In the genomic region with DNA sequence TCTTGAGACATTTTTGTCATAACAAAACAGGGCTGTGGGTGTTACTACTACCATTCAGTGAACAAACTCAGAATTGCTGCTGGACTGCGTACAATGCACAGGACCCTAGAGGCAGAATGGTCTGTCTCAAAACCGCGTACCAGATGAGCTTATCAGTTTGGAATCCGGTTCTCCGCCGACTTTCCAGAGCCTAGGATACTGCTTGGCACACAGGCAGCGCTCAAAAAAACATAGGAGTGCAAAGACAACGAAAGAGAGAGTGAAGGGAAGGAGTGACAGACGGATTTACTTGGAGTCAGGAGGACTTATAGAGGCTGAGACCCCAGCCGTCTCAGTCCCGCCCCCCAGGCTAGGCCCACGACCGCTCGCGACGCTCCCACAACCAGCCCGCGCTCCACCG, we compare ENCODE assay signal across 8 mouse cellular contexts. TPM values are rescaled to one million over a fixed set of nuclear protein-coding genes. Genes with fewer than 3 reads are reported as not detected.
DNase-seq lines count a peak whose midpoint lies in the region; ATAC-seq and TF ChIP-seq lines count a peak whose summit lies in the region.

No protein-coding gene starts in this region.

- TF ChIP-seq EP300 in CH12.LX (IDR thresholded peaks at IDR 0.05; ENCODE audit: low read length), result no peak

- H3K9me3 ChIP-seq in erythroblast, embryonic 14.5 days (ENCODE audit: control insufficient read depth, low read length), result no peaks in the 10 kb centered on the region
- H3K9me3 ChIP-seq in CH12.LX (replicated peaks; ENCODE audit: low read length), result no peaks in the 10 kb centered on the region
- H3K9me3 ChIP-seq in forebrain, embryonic 12.5 days, result no peaks in the 10 kb centered on the region
- no peaks in the 10 kb centered on the region for H3K9me3 ChIP-seq in liver, embryonic 16.5 days (replicated peaks; ENCODE audit: control insufficient read depth, low read length)

- H3K4me1 ChIP-seq in erythroblast, embryonic 14.5 days (ENCODE audit: control insufficient read depth), result peaks cover 65% of the 10 kb centered on the region
- peaks cover 27 to 49% of the 10 kb centered on the region in 2 experiments for H3K4me1 ChIP-seq in CH12.LX (ENCODE audit: control insufficient read depth in 1 of 2, insufficient read depth in 2 of 2)
- peaks cover 45% of the 10 kb centered on the region for H3K4me1 ChIP-seq in forebrain, embryonic 12.5 days
- H3K4me1 ChIP-seq in liver, embryonic 16.5 days (ENCODE audit: control insufficient read depth, low read depth, low read length), result peaks cover 25% of the 10 kb centered on the region

- H3K36me3 ChIP-seq in erythroblast, embryonic 14.5 days (ENCODE audit: control insufficient read depth), result peaks cover 49% of the 10 kb centered on the region
- H3K36me3 ChIP-seq in CH12.LX (replicated peaks in 1 of 2; ENCODE audit: control insufficient read depth in 1 of 2, insufficient read depth in 1 of 2, low read length in 1 of 2), result peaks cover 24 to 59% of the 10 kb centered on the region in 2 experiments
- peaks cover 25% of the 10 kb centered on the region for H3K36me3 ChIP-seq in forebrain, embryonic 12.5 days (replicated peaks)
- no peaks in the 10 kb centered on the region for H3K36me3 ChIP-seq in liver, embryonic 16.5 days (ENCODE audit: control insufficient read depth, insufficient read depth)

- under 1% methylated on average over 16 of the region's 19 CpGs for WGBS in forebrain, embryonic 12.5 days
- 0% methylated on average over 19 of the region's 19 CpGs for WGBS in liver, embryonic 16.5 days (ENCODE audit: insufficient replicate concordance)

- ATAC-seq in erythroblast, adult 5-6 weeks (replicated peaks; ENCODE audit: low FRiP score, poor library complexity, severe bottlenecking), result no peak
- ATAC-seq in forebrain, embryonic 12.5 days (ENCODE audit: low FRiP score), result no peak
- ATAC-seq in liver, embryonic 16.5 days (ENCODE audit: low read depth), result no peak

- peak overlapping the region; percentile 89 for H3K4me3 ChIP-seq in erythroblast, embryonic 14.5 days (replicated peaks)
- peak overlapping the region; percentile 65 to 97 (median 95) for H3K4me3 ChIP-seq in CH12.LX (replicated peaks in 1 of 3; ENCODE audit: low read depth in 2 of 3, low read length in 2 of 3, poor library complexity in 1 of 3)
- peak overlapping the region; percentile 70 for H3K4me3 ChIP-seq in forebrain, embryonic 12.5 days (replicated peaks)
- H3K4me3 ChIP-seq in liver, embryonic 16.5 days (ENCODE audit: low read depth, low read length), result peak overlapping the region; percentile 92

- peaks cover 63% of the 10 kb centered on the region for H3K79me2 ChIP-seq in CH12.LX (replicated peaks; ENCODE audit: control insufficient read depth, extremely low read depth, insufficient read depth, poor library complexity, severe bottlenecking)

- TF ChIP-seq RAD21 in CH12.LX (IDR thresholded peaks at IDR 0.05; ENCODE audit: low read depth, low read length), result no peak

- H3K27me3 ChIP-seq in erythroblast, embryonic 14.5 days (ENCODE audit: control insufficient read depth), result no peaks in the 10 kb centered on the region
- no peaks in the 10 kb centered on the region for H3K27me3 ChIP-seq in CH12.LX (replicated peaks)
- no peaks in the 10 kb centered on the region for H3K27me3 ChIP-seq in forebrain, embryonic 12.5 days
- H3K27me3 ChIP-seq in liver, embryonic 16.5 days (ENCODE audit: control insufficient read depth, insufficient read depth, low read depth, low read length), result no peaks in the 10 kb centered on the region

- in situ Hi-C loops in CH12.LX (cut with MboI; ENCODE audit: low pct_ligation_motif_present, low pct_unique_long_range_greater_than_20kb, low sequenced_read_pairs), result no loop called here

- H3K4me2 ChIP-seq in CH12.LX (ENCODE audit: insufficient read depth, low read depth, poor library complexity, severe bottlenecking), result peak overlapping the region; percentile 89
- H3K4me2 ChIP-seq in forebrain, embryonic 12.5 days, result peak overlapping the region; percentile 62
- H3K4me2 ChIP-seq in liver, embryonic 16.5 days (ENCODE audit: low read depth, low read length), result peak overlapping the region; percentile 76

- peak overlapping the region; percentile 88 for H3K9ac ChIP-seq in CH12.LX (ENCODE audit: insufficient read depth, low read depth)
- H3K9ac ChIP-seq in forebrain, embryonic 12.5 days, result peak overlapping the region; percentile 86
- H3K9ac ChIP-seq in liver, embryonic 16.5 days (ENCODE audit: low read depth, low read length), result peak overlapping the region; percentile 91

- dilution Hi-C loops in CH12.LX (cut with MboI; ENCODE audit: extremely low pct_ligation_motif_present, extremely low pct_unique_long_range_greater_than_20kb, low sequenced_read_pairs), result no loop called here

- no peak for TF ChIP-seq CTCF in CH12.LX (conservative IDR thresholded peaks at IDR 0.05 in 1 of 2, IDR thresholded peaks at IDR 0.05 in 1 of 2; ENCODE audit: low read depth in 2 of 2, low read length in 2 of 2)

- DNase-seq in CH12.LX (ENCODE audit: extremely low read depth), result no peak
- DNase-seq in urinary bladder, postnatal 36 days (ENCODE audit: low spot score in 2 of 2), result no peak
- no peak for DNase-seq in adrenal gland, adult 2 months
- no peak for DNase-seq in ovary, postnatal 10 days (ENCODE audit: low spot score)

- TF ChIP-seq POLR2A in CH12.LX (IDR thresholded peaks at IDR 0.05; ENCODE audit: low read depth, low read length), result no peak

- H3K27ac ChIP-seq in CH12.LX (ENCODE audit: insufficient read depth, low read depth), result peak overlapping the region; percentile 14; the same call in 1 of the 2 replicates
- H3K27ac ChIP-seq in forebrain, embryonic 12.5 days, result peak overlapping the region; percentile 67
- H3K27ac ChIP-seq in liver, embryonic 16.5 days (ENCODE audit: low read length), result peak overlapping the region; percentile 65

RNA-seq across cellular contexts. Expression of gene Traf7, which starts 0.4 kb away (rescaled TPM):
- polyA plus RNA-seq in erythroblast, embryonic 14.5 days (2012), result 11.3 and 12.7 TPM in 2 replicates
- 11.9 and 13.2 TPM in 2 replicates for total RNA-seq in erythroblast, adult 5-6 weeks (2015; ENCODE audit: low replicate concordance)
- total RNA-seq in erythroblast, adult 5-6 weeks (2017; ENCODE audit: low replicate concordance), result 24.2 and 45.2 TPM in 2 replicates
- total RNA-seq in CH12.LX (2012; rRNA removed), result 122 and 127 TPM in 2 replicates
- total RNA-seq in CH12.LX (2014; rRNA removed), result 109 and 114 TPM in 2 replicates
- 167 and 176 TPM in 2 replicates for polyA plus RNA-seq in CH12.LX (2012; ENCODE audit: insufficient read length, low read depth)
- polyA plus RNA-seq in forebrain, embryonic 12.5 days (2016; fragmentation: Nextera tagmentation; extraction: Ambion mirVana), result 100 and 103 TPM in 2 replicates
- 28.5 and 29.6 TPM in 2 replicates for polyA plus RNA-seq in liver, embryonic 16.5 days (2015; fragmentation: Nextera tagmentation; extraction: Ambion mirVana)
- 100 to 1,000 TPM in 1 of 2 experiments, 10 to 100 TPM in 1; 91.4 to 105 TPM for total RNA-seq in adrenal gland, adult 2 months (2021)
- polyA plus RNA-seq in adrenal gland, adult 2 months (2012; rRNA removed), result 152 and 167 TPM in 2 replicates

RNA-seq across cellular contexts. Expression of gene Rab26, which starts 6.7 kb away (rescaled TPM):
- 0.09 TPM in 1 of 2 replicates, not detected in the other for polyA plus RNA-seq in erythroblast, embryonic 14.5 days (2012)
- not detected in 2 replicates for total RNA-seq in erythroblast, adult 5-6 weeks (2015; ENCODE audit: low replicate concordance)
- total RNA-seq in erythroblast, adult 5-6 weeks (2017; ENCODE audit: low replicate concordance), result not detected in 2 replicates
- total RNA-seq in CH12.LX (2012; rRNA removed), result 1.3 and 2.2 TPM in 2 replicates
- total RNA-seq in CH12.LX (2014; rRNA removed), result 0.36 TPM in 1 of 2 replicates, not detected in the other
- polyA plus RNA-seq in CH12.LX (2012; ENCODE audit: insufficient read length, low read depth), result 0.40 and 0.74 TPM in 2 replicates
- 1.7 and 1.9 TPM in 2 replicates for polyA plus RNA-seq in forebrain, embryonic 12.5 days (2016; fragmentation: Nextera tagmentation; extraction: Ambion mirVana)
- 0.46 and 0.87 TPM in 2 replicates for polyA plus RNA-seq in liver, embryonic 16.5 days (2015; fragmentation: Nextera tagmentation; extraction: Ambion mirVana)
- 1 to 10 TPM in 1 of 2 experiments, under 1 TPM in 1; 0.98 to 1.8 TPM for total RNA-seq in adrenal gland, adult 2 months (2021)
- polyA plus RNA-seq in adrenal gland, adult 2 months (2012; rRNA removed), result 0.65 and 1.1 TPM in 2 replicates

RNA-seq across cellular contexts. Expression of gene Pkd1, which starts 22.3 kb away (rescaled TPM):
- 0.14 and 0.21 TPM in 2 replicates for polyA plus RNA-seq in erythroblast, embryonic 14.5 days (2012)
- total RNA-seq in erythroblast, adult 5-6 weeks (2015; ENCODE audit: low replicate concordance), result 1.5 and 6.1 TPM in 2 replicates
- total RNA-seq in erythroblast, adult 5-6 weeks (2017; ENCODE audit: low replicate concordance), result 3.8 and 16.2 TPM in 2 replicates
- total RNA-seq in CH12.LX (2012; rRNA removed) (11.1 and 13.4 TPM in 2 replicates), CH12.LX (2014; rRNA removed) (2.7 and 2.8 TPM in 2 replicates)
- 7.5 and 8.3 TPM in 2 replicates for polyA plus RNA-seq in CH12.LX (2012; ENCODE audit: insufficient read length, low read depth)
- 15.5 and 17.9 TPM in 2 replicates for polyA plus RNA-seq in forebrain, embryonic 12.5 days (2016; fragmentation: Nextera tagmentation; extraction: Ambion mirVana)
- polyA plus RNA-seq in liver, embryonic 16.5 days (2015; fragmentation: Nextera tagmentation; extraction: Ambion mirVana), result 2.7 and 4.0 TPM in 2 replicates
- total RNA-seq in adrenal gland, adult 2 months (2021), result 10 to 100 TPM; 34.3 to 40.5 TPM
- 73.2 and 73.3 TPM in 2 replicates for polyA plus RNA-seq in adrenal gland, adult 2 months (2012; rRNA removed)

RNA-seq across cellular contexts. Expression of gene Caskin1, which starts 38.9 kb away (rescaled TPM):
- polyA plus RNA-seq in erythroblast, embryonic 14.5 days (2012), result not detected in 2 replicates
- total RNA-seq in erythroblast, adult 5-6 weeks (2015; ENCODE audit: low replicate concordance), result not detected in 2 replicates
- total RNA-seq in erythroblast, adult 5-6 weeks (2017; ENCODE audit: low replicate concordance), result not detected in 2 replicates
- total RNA-seq in CH12.LX (2012; rRNA removed) (0.08 and 0.21 TPM in 2 replicates), CH12.LX (2014; rRNA removed) (not detected in 2 replicates)
- polyA plus RNA-seq in CH12.LX (2012; ENCODE audit: insufficient read length, low read depth), result 0.71 and 0.80 TPM in 2 replicates
- 14.8 and 16.6 TPM in 2 replicates for polyA plus RNA-seq in forebrain, embryonic 12.5 days (2016; fragmentation: Nextera tagmentation; extraction: Ambion mirVana)
- 0.08 and 0.13 TPM in 2 replicates for polyA plus RNA-seq in liver, embryonic 16.5 days (2015; fragmentation: Nextera tagmentation; extraction: Ambion mirVana)
- 10 to 100 TPM; 19.4 to 28.7 TPM for total RNA-seq in adrenal gland, adult 2 months (2021)
- polyA plus RNA-seq in adrenal gland, adult 2 months (2012; rRNA removed), result 47.0 and 47.7 TPM in 2 replicates

RNA-seq across cellular contexts. Expression of gene Mlst8, which starts 48.4 kb away (rescaled TPM):
- 1.4 and 1.7 TPM in 2 replicates for polyA plus RNA-seq in erythroblast, embryonic 14.5 days (2012)
- total RNA-seq in erythroblast, adult 5-6 weeks (2015; ENCODE audit: low replicate concordance), result 5.9 and 15.8 TPM in 2 replicates
- 5.5 and 8.2 TPM in 2 replicates for total RNA-seq in erythroblast, adult 5-6 weeks (2017; ENCODE audit: low replicate concordance)
- total RNA-seq in CH12.LX (2012; rRNA removed), result 10.0 and 13.6 TPM in 2 replicates
- 10.9 and 14.0 TPM in 2 replicates for total RNA-seq in CH12.LX (2014; rRNA removed)
- polyA plus RNA-seq in CH12.LX (2012; ENCODE audit: insufficient read length, low read depth), result 21.8 and 24.7 TPM in 2 replicates
- polyA plus RNA-seq in forebrain, embryonic 12.5 days (2016; fragmentation: Nextera tagmentation; extraction: Ambion mirVana), result 34.4 and 37.9 TPM in 2 replicates
- polyA plus RNA-seq in liver, embryonic 16.5 days (2015; fragmentation: Nextera tagmentation; extraction: Ambion mirVana), result 11.8 and 11.9 TPM in 2 replicates
- 10 to 100 TPM; 25.6 to 26.0 TPM for total RNA-seq in adrenal gland, adult 2 months (2021)
- 44.5 and 61.7 TPM in 2 replicates for polyA plus RNA-seq in adrenal gland, adult 2 months (2012; rRNA removed)

Comparison
In these comparisons a context has a peak if more than half of its experiments do, and no peak if none do; other contexts are left out.
1. H3K27ac ChIP-seq: peak in every context shown above with its lines; median percentile 67 in forebrain, embryonic 12.5 days; 65 in liver, embryonic 16.5 days; 14 in CH12.LX.